Mouse (Mus musculus): ENCODE results near the gene Gm28635. TPM values are rescaled to one million over a fixed set of nuclear protein-coding genes. Genes with fewer than 3 reads are reported as not detected.

Gm28635 gene
- polyA plus RNA-seq, 1 experiment from 2014 or later = not detected

- Histone ChIP-seq H3K4me3 (no peak overlapping the region), H3K9me3 (replicated peaks) (peaks cover 9% of the 10 kb centered on the region), H3K27me3 (ENCODE audit: low read depth, poor library complexity, severe bottlenecking) (no peaks in the 10 kb centered on the region), H3K27ac (replicated peaks) (no peak overlapping the region), H3K4me1 (no peaks in the 10 kb centered on the region), H3K36me3 (peaks cover 52% of the 10 kb centered on the region)
- no peak for DNase-seq (ENCODE audit: low spot score)
- 87% methylated on average over 8 of the region's 8 CpGs for WGBS
Measured at GRCm38 (mm10) chr2:84585700-84586099, 92.1 kb downstream of the Gm28635 start.

DNA sequence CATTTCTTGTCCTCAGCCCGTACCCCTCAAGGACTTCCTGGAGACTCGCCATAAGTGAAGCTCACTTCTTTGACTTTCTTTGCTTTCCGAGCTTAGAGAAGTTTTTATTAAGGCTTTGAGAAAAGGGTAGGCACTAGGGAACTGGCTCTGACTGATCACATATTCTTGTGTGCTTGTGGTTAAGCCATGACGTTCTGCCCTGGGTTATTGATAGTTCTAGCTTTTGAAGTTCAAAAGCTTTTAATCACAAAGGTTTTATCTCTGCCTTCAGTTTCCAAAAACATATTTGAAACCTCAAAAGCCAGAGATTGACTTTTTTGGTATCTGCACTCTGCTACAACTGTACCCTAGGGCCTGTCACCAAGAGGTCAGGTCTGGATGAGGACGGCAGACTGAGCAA lies 95.6 kb downstream of the Gm28635 start:
- no peaks in the 10 kb centered on the region for H3K4me1 ChIP-seq
- H3K27ac ChIP-seq (replicated peaks) = no peak overlapping the region
- no peak overlapping the region for H3K4me3 ChIP-seq
- no peaks in the 10 kb centered on the region for H3K27me3 ChIP-seq (ENCODE audit: low read depth, poor library complexity, severe bottlenecking)
- 86% methylated on average over 5 of the region's 5 CpGs for WGBS
- peaks cover 27% of the 10 kb centered on the region for H3K36me3 ChIP-seq
- H3K9me3 ChIP-seq (replicated peaks) = no peaks in the 10 kb centered on the region; the same call in 1 of the 2 replicates
- no peak for DNase-seq (ENCODE audit: low spot score)

DNA sequence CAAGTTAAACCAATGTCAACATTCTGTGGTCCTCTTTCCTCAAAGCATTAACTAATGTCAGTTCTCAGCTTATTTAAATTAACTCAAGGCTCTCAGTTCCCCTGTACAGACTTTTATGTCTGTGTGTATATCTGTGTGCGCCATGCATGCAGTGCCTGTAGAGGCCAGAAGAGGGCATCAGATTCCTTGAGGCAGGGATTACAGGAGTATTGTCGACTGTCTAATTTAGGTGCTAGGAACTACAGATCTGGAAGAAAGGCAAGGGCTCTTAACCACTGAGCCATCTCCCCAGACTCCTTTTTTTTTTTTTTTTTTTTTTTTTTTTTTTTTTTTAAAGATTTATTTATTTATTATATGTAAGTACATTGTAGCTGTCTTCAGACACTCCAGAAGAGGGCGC lies 96.6 kb downstream of the Gm28635 start:
- Histone ChIP-seq H3K36me3 (peaks cover 24% of the 10 kb centered on the region), H3K9me3 (replicated peaks) (no peaks in the 10 kb centered on the region; the same call in 1 of the 2 replicates), H3K4me1 (no peaks in the 10 kb centered on the region), H3K27me3 (ENCODE audit: low read depth, poor library complexity, severe bottlenecking) (no peaks in the 10 kb centered on the region), H3K27ac (replicated peaks) (no peak overlapping the region), H3K4me3 (no peak overlapping the region)
- DNase-seq (ENCODE audit: low spot score) = no peak
- WGBS = 86% methylated on average over 2 of the region's 3 CpGs

DNA sequence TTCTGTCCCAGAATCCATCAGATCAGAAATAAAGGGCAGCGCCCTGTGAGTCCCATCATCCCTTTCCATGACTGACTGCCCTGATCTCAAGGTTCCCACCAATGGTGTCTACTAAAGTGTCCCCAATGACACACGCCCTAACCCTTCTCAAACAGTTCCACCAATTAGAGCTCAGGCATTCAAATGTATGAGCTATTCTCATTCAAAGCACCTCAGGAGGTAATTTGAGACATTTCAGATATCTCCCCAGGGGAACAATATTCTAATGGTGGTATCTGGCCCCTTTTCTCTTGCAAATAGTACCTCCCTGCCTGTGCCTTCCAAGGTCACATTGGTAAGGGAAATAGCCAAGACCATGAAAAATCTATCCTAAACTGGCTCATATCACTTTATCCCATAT lies 98.5 kb downstream of the Gm28635 start:
- no peaks in the 10 kb centered on the region; the same call in 1 of the 2 replicates for H3K9me3 ChIP-seq (replicated peaks)
- H3K4me1 ChIP-seq = no peaks in the 10 kb centered on the region
- no peak overlapping the region for H3K27ac ChIP-seq (replicated peaks)
- H3K4me3 ChIP-seq = no peak overlapping the region
- 91% methylated on average over 2 of the region's 2 CpGs for WGBS
- DNase-seq (ENCODE audit: low spot score) = no peak
- H3K36me3 ChIP-seq = peaks cover 17% of the 10 kb centered on the region; the same call in 1 of the 2 replicates
- H3K27me3 ChIP-seq (ENCODE audit: low read depth, poor library complexity, severe bottlenecking) = no peaks in the 10 kb centered on the region

GRCm38 (mm10) chr2:84574130-84574529 lies 103.7 kb downstream of the Gm28635 start:
- 90% methylated on average over 4 of the region's 4 CpGs for WGBS
- Histone ChIP-seq H3K27ac (replicated peaks) (no peak overlapping the region), H3K27me3 (ENCODE audit: low read depth, poor library complexity, severe bottlenecking) (no peaks in the 10 kb centered on the region), H3K4me1 (no peaks in the 10 kb centered on the region), H3K4me3 (no peak overlapping the region), H3K9me3 (replicated peaks) (peaks cover 4% of the 10 kb centered on the region; the same call in 1 of the 2 replicates), H3K36me3 (peaks cover 9% of the 10 kb centered on the region; the same call in 1 of the 2 replicates)
- DNase-seq (ENCODE audit: low spot score) = no peak

DNA sequence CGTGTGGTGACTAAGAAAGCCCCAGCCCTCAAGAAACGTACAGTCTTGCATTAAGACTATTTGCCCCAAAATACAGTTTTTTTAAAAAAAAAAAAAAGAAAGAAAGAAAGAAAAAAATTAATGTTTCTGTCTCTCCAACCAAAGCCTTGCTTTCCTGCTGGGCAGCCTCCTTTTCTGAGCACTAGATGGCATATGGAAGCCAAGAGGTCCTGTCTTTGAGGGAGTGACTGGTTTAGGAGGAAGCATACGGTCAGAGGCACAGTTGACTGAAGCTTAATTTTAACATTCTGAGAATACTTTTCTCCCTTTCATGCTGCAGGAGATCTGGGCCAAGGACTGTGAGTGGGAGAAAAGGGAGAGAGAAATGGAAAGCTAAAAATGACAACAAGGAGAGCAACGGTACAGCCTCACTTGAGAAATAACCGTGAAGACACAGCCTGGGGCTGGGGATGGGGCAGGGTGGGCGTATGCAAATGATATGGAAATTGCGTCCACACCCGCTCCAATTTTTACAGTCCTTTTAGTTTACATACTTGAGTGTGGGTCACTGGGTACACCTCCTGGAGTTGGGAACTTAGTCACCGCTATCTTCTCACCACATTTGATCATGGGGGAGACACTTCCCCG lies 120.8 kb downstream of the Gm28635 start:
- WGBS = 62% methylated on average over 10 of the region's 10 CpGs
- H3K9me3 ChIP-seq (replicated peaks) = no peaks in the 10 kb centered on the region
- H3K27me3 ChIP-seq (ENCODE audit: low read depth, poor library complexity, severe bottlenecking) = no peaks in the 10 kb centered on the region
- no peak overlapping the region for H3K27ac ChIP-seq (replicated peaks)
- no peaks in the 10 kb centered on the region for H3K36me3 ChIP-seq
- H3K4me1 ChIP-seq = no peaks in the 10 kb centered on the region
- H3K4me3 ChIP-seq = no peak overlapping the region
- DNase-seq (ENCODE audit: low spot score) = no peak

Other genes starting within 250 kb of the Gm28635 start
- gene Tfpi, start 201.3 kb downstream of the Gm28635 start, polyA plus RNA-seq (2016; fragmentation: Nextera tagmentation; extraction: Ambion mirVana) = 16.5 and 17.2 TPM in 2 replicates
- 37.5 and 40.9 TPM in 2 replicates for gene Ctnnd1, start 27.3 kb downstream of the Gm28635 start, polyA plus RNA-seq (2016; fragmentation: Nextera tagmentation; extraction: Ambion mirVana)
- 0.22 and 0.47 TPM in 2 replicates for gene Btbd18, start 19.0 kb downstream of the Gm28635 start, polyA plus RNA-seq (2016; fragmentation: Nextera tagmentation; extraction: Ambion mirVana)
- gene Selenoh, start 7.3 kb downstream of the Gm28635 start, polyA plus RNA-seq (2016; fragmentation: Nextera tagmentation; extraction: Ambion mirVana) = 505 and 545 TPM in 2 replicates
- gene Med19, start 361 bp upstream of the Gm28635 start, polyA plus RNA-seq (2016; fragmentation: Nextera tagmentation; extraction: Ambion mirVana) = 46.8 and 48.4 TPM in 2 replicates
- 186 and 196 TPM in 2 replicates for gene Tmx2, start 1.1 kb upstream of the Gm28635 start, polyA plus RNA-seq (2016; fragmentation: Nextera tagmentation; extraction: Ambion mirVana)
- 22.8 and 26.0 TPM in 2 replicates for gene Zdhhc5, start 37.1 kb upstream of the Gm28635 start, polyA plus RNA-seq (2016; fragmentation: Nextera tagmentation; extraction: Ambion mirVana)
- 51.6 and 52.6 TPM in 2 replicates for gene Clp1, start 49.3 kb upstream of the Gm28635 start, polyA plus RNA-seq (2016; fragmentation: Nextera tagmentation; extraction: Ambion mirVana)
- gene Ypel4, start 56.0 kb upstream of the Gm28635 start, polyA plus RNA-seq (2016; fragmentation: Nextera tagmentation; extraction: Ambion mirVana) = 8.2 and 14.7 TPM in 2 replicates
- 9.0 and 10.8 TPM in 2 replicates for gene Gm19426, start 65.6 kb upstream of the Gm28635 start, polyA plus RNA-seq (2016; fragmentation: Nextera tagmentation; extraction: Ambion mirVana)
- 27.6 and 35.8 TPM in 2 replicates for gene Serping1, start 97.4 kb upstream of the Gm28635 start, polyA plus RNA-seq (2016; fragmentation: Nextera tagmentation; extraction: Ambion mirVana)
- 33.0 and 34.5 TPM in 2 replicates for gene Ube2l6, start 120.8 kb upstream of the Gm28635 start, polyA plus RNA-seq (2016; fragmentation: Nextera tagmentation; extraction: Ambion mirVana)
- gene Smtnl1, start 144.6 kb upstream of the Gm28635 start, polyA plus RNA-seq (2016; fragmentation: Nextera tagmentation; extraction: Ambion mirVana) = 0.20 TPM in 1 of 2 replicates, not detected in the other
- gene Timm10, start 149.0 kb upstream of the Gm28635 start, polyA plus RNA-seq (2016; fragmentation: Nextera tagmentation; extraction: Ambion mirVana) = 56.4 and 64.0 TPM in 2 replicates
- gene Slc43a1, start 160.8 kb upstream of the Gm28635 start, polyA plus RNA-seq (2016; fragmentation: Nextera tagmentation; extraction: Ambion mirVana) = 22.4 and 26.1 TPM in 2 replicates
- gene Rtn4rl2, start 208.7 kb upstream of the Gm28635 start, polyA plus RNA-seq (2016; fragmentation: Nextera tagmentation; extraction: Ambion mirVana) = 1.4 and 1.8 TPM in 2 replicates

Measured in midbrain, embryonic 10.5 days (tissue).